Mouse (Mus musculus): Measurements from ENCODE around the gene Olfr319.
"Not testable (repeated sequence)": the region's sequence is repeated elsewhere in the genome, so short reads cannot be mapped to it uniquely, and the experiment has no call there.

Olfr319 gene

GRCm38 (mm10) chr11:58698862-58699261, at the start of gene Olfr319:
Gene Olfr319, plus strand, starts transcription at chr11:58699162.
- DNase-seq (ENCODE audit: low spot score) = no peak

GRCm38 (mm10) chr11:58655151-58655550, 43.8 kb upstream of the Olfr319 start:
- DNase-seq (ENCODE audit: low spot score) = no peak

GRCm38 (mm10) chr11:58658596-58658995, 40.4 kb upstream of the Olfr319 start, which contains the start of gene Olfr322:
Gene Olfr322, plus strand, starts transcription at chr11:58658782.
- no peak for DNase-seq (ENCODE audit: low spot score)

- DNase-seq (ENCODE audit: low spot score) = no peak
These were observed 29.7 kb upstream of the Olfr319 start for GRCm38 (mm10) chr11:58669252-58669651.

- DNase-seq (ENCODE audit: low spot score) = no peak
These were observed 27.1 kb upstream of the Olfr319 start for GRCm38 (mm10) chr11:58671825-58672224.

GRCm38 (mm10) chr11:58680799-58681198, 18.2 kb upstream of the Olfr319 start, which contains the start of gene Olfr320:
Gene Olfr320, plus strand, starts transcription at chr11:58681099.
- DNase-seq (ENCODE audit: low spot score) = no peak

- DNase-seq (ENCODE audit: low spot score) = no peak
These were observed 10.1 kb downstream of the Olfr319 start for GRCm38 (mm10) chr11:58709086-58709485.

- DNase-seq (ENCODE audit: low spot score) = not testable (repeated sequence)
These were observed 18.8 kb downstream of the Olfr319 start for GRCm38 (mm10) chr11:58717723-58718122.

GRCm38 (mm10) chr11:58719701-58720100, 20.7 kb downstream of the Olfr319 start:
- DNase-seq (ENCODE audit: low spot score) = no peak

GRCm38 (mm10) chr11:58723914-58724313, 25.0 kb downstream of the Olfr319 start, which contains the start of gene Olfr318:
Gene Olfr318, minus strand, starts transcription at chr11:58724014.
- no peak for DNase-seq (ENCODE audit: low spot score)

GRCm38 (mm10) chr11:58727896-58728650, 29.1 kb downstream of the Olfr319 start:
- DNase-seq (ENCODE audit: low spot score) = not testable (repeated sequence)

- no peak for DNase-seq (ENCODE audit: low spot score)
These were observed 34.4 kb downstream of the Olfr319 start for GRCm38 (mm10) chr11:58733372-58733771.

- no peak for DNase-seq (ENCODE audit: low spot score)
These were observed 39.9 kb downstream of the Olfr319 start, which contains the start of gene Olfr317 for GRCm38 (mm10) chr11:58738792-58739262. Gene Olfr317, minus strand, starts transcription at chr11:58739212.

GRCm38 (mm10) chr11:58751096-58751495, 52.1 kb downstream of the Olfr319 start:
- not testable (repeated sequence) for DNase-seq (ENCODE audit: low spot score)

GRCm38 (mm10) chr11:58752434-58752833, 53.5 kb downstream of the Olfr319 start, which contains the start of gene Olfr316:
Gene Olfr316, plus strand, starts transcription at chr11:58752734.
- no peak for DNase-seq (ENCODE audit: low spot score)
